Mouse (Mus musculus) spleen, adult 2 months (tissue): ENCODE results near the gene Cox6a1. TPM values are rescaled to one million over a fixed set of nuclear protein-coding genes. Genes with fewer than 3 reads are reported as not detected.
"Not testable (repeated sequence)": the region's sequence is repeated elsewhere in the genome, so short reads cannot be mapped to it uniquely, and the experiment has no call there.

Experiments
- DNase-seq, 2 experiments: peaks; one replicate each; pipeline versions ENCODE4 v3.0.0 to v3.0.0-alpha.2; 2012 to 2021; ENCODE audit warnings: low spot score in 2 of 2, low read depth in 1 of 2
- H3K27ac ChIP-seq: fragments of 200-500 bp; 2 replicates; pipeline ENCODE4 v1.5.1; 2012; ENCODE audit warnings: low read length, inconsistent platforms; ENCODE audit not compliant: insufficient read depth
- H3K27me3 ChIP-seq: fragments of 200-500 bp; 2 replicates; pipeline ENCODE4 v1.6.1; 2012; ENCODE audit warnings: mild to moderate bottlenecking, moderate library complexity, low read length, inconsistent platforms; ENCODE audit not compliant: control insufficient read depth, insufficient read depth
- H3K36me3 ChIP-seq: fragments of 200-500 bp; 2 replicates; pipeline ENCODE4 v1.6.1; 2012; ENCODE audit warnings: mild to moderate bottlenecking, low read length, inconsistent platforms; ENCODE audit not compliant: control insufficient read depth, insufficient read depth
- H3K4me1 ChIP-seq: fragments of 200-500 bp; 2 replicates; pipeline ENCODE4 v1.6.1; 2011; ENCODE audit warnings: inconsistent platforms; ENCODE audit not compliant: control insufficient read depth, insufficient read depth, insufficient read length
- H3K4me3 ChIP-seq: fragments of 200-500 bp; 2 replicates; pipeline ENCODE4 v1.5.1; 2011; ENCODE audit warnings: mild to moderate bottlenecking, inconsistent platforms; ENCODE audit not compliant: insufficient read depth, insufficient read length; ENCODE audit errors: extremely low read depth
- CTCF ChIP-seq: fragments of 200-500 bp; IDR thresholded peaks from 2 replicates; pipeline ENCODE4 v1.5.1; 2011; ENCODE audit warnings: mild to moderate bottlenecking, inconsistent platforms; ENCODE audit not compliant: insufficient read depth, insufficient read length, insufficient replicate concordance; ENCODE audit errors: extremely low read depth
- POLR2A ChIP-seq: fragments of 200-500 bp; IDR thresholded peaks from 2 replicates; pipeline ENCODE4 v1.6.1; 2011; ENCODE audit warnings: low read depth, low read length, inconsistent platforms
- WGBS: fragments of 180-500 bp; shearing (Covaris S2); methylation state at CpG from one replicate; pipeline ENCODE4 v1.1.7; 2018; 5-methylcytosine and 5-hydroxymethylcytosine counted together
- polyA plus RNA-seq: library from polyadenylated mRNA; depleted of rRNA; stranded (reverse); fragments of >200 nt; gene quantifications from 2 replicates; pipeline ENCODE4 v1.2.3, GENCODE M21; 2012

The Cox6a1 gene
- polyA plus RNA-seq, 1 experiment, result 777 TPM

- no peak for DNase-seq
- Histone ChIP-seq H3K27ac (no peak overlapping the region), H3K4me3 (no peak overlapping the region), H3K36me3 (no peaks in the 10 kb centered on the region), H3K4me1 (no peaks in the 10 kb centered on the region), H3K27me3 (0 out of 2 replicates have a peak, but pooled peaks cover 2% of the 10 kb centered on the region)
- no peak for TF ChIP-seq POLR2A
- TF ChIP-seq CTCF, result no peak
- WGBS, result 62% methylated on average over 9 of the region's 9 CpGs
Measured at GRCm38 (mm10) chr5:115391935-115392334, 43.2 kb upstream of the Cox6a1 start.

- H3K4me1 ChIP-seq, DNase-seq, H3K27me3 ChIP-seq, H3K36me3 ChIP-seq, H3K4me3 ChIP-seq, H3K27ac ChIP-seq: not testable (repeated sequence)
- 61% methylated on average over 2 of the region's 2 CpGs for WGBS
Measured at GRCm38 (mm10) chr5:115378882-115379281, 30.1 kb upstream of the Cox6a1 start.

GRCm38 (mm10) chr5:115375436-115375835 lies 26.7 kb upstream of the Cox6a1 start:
- Histone ChIP-seq H3K4me3 (no peak overlapping the region), H3K36me3 (no peaks in the 10 kb centered on the region), H3K27me3 (peaks cover 9% of the 10 kb centered on the region), H3K27ac (no peak overlapping the region), H3K4me1 (no peaks in the 10 kb centered on the region)
- no peak for DNase-seq
- WGBS, result 75% methylated on average over 2 of the region's 2 CpGs
- TF ChIP-seq POLR2A, result no peak
- TF ChIP-seq CTCF, result no peak

DNA sequence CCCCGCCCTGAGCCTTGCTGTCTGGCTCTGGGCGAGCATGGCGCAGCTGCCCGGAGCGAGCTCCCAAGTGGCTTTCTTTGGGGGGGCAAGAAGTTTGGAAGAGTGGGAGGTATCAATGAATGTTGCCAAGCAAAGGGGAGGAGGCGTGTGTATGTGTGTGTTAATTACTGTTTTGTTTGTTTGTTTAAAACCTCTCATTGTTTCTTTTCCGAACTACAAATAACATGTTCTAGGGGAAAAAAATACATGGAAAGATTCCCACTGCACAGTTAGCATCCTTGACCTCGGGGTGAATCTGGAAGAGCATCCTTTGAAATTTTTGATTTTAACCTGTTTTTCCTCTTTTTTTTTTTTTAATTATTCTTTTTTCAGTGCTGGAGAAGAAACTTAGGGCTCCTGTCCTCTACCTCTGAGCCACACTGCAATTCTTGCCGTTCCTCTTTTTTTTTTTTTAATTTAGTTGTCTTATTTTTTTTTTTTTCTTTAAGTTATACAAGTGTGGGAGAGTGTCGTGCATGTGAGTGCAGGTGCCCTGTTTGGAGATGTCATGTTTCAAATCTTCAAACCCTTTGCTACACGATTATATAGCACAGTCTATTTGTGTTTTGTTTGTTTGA lies 25.5 kb upstream of the Cox6a1 start:
- H3K4me1 ChIP-seq, result no peaks in the 10 kb centered on the region
- no peaks in the 10 kb centered on the region for H3K36me3 ChIP-seq
- no peak for DNase-seq
- peaks cover 11% of the 10 kb centered on the region for H3K27me3 ChIP-seq
- TF ChIP-seq POLR2A, result no peak
- no peak for TF ChIP-seq CTCF
- no peak overlapping the region for H3K4me3 ChIP-seq
- WGBS, result 34% methylated on average over 11 of the region's 11 CpGs
- no peak overlapping the region for H3K27ac ChIP-seq

DNA sequence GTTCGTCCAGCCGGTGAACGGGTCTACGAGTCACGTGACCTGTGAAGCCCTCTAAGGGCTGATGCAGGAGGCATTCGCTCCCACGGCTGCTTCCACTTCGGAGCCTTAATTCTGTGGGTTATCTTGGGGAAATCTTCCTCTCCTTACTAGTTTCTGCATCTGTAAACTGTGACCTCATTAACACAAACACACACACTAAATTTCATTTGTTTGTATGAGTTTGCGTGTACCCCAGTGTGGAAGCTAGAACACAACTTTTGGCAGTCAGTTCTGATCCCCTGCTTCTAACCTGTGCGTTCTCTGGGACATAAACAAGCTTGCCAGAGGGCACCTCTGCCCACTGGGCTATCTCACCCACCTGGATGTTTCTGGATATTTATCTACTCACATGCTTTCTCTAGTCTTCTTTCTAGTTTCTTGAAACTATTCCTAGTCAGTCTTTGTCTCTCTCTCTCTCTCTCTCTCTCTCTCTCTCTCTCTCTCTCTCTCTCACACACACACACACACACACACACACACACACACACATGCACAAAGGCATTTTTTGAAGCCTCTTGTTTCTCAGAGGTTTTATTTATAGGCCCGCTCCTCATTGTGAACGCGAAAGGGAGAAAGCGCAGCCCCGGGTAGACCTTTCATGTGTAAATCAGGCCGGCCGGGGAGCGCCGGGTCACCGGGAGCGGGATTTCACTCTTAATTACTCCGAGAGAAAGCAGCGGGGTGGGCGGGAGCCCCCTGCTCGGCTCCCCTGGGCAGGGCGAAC lies 24.8 kb upstream of the Cox6a1 start:
- WGBS, result 35% methylated on average over 26 of the region's 26 CpGs
- DNase-seq, result no peak
- TF ChIP-seq CTCF, result no peak
- TF ChIP-seq POLR2A, result no peak
- Histone ChIP-seq H3K4me3 (no peak overlapping the region), H3K27ac (no peak overlapping the region), H3K4me1 (no peaks in the 10 kb centered on the region), H3K27me3 (peaks cover 11% of the 10 kb centered on the region), H3K36me3 (no peaks in the 10 kb centered on the region)

- Histone ChIP-seq H3K4me3 (no peak overlapping the region), H3K27ac (no peak overlapping the region), H3K4me1 (no peaks in the 10 kb centered on the region), H3K36me3 (no peaks in the 10 kb centered on the region), H3K27me3 (peaks cover 11% of the 10 kb centered on the region)
- no peak for DNase-seq
- 68% methylated on average over 9 of the region's 9 CpGs for WGBS
- TF ChIP-seq CTCF (no peak), POLR2A (no peak)
Measured at GRCm38 (mm10) chr5:115371736-115372135, 23.0 kb upstream of the Cox6a1 start.

GRCm38 (mm10) chr5:115364782-115365181 lies 16.0 kb upstream of the Cox6a1 start:
- TF ChIP-seq CTCF (no peak), POLR2A (no peak)
- 80% methylated on average over 4 of the region's 4 CpGs for WGBS

More at GRCm38 (mm10) chr5:115364782-115365181, 16.0 kb upstream of the Cox6a1 start:
- no peaks in the 10 kb centered on the region for H3K4me1 ChIP-seq
- H3K36me3 ChIP-seq, result no peaks in the 10 kb centered on the region
- H3K4me3 ChIP-seq, result no peak overlapping the region
- DNase-seq, result no peak
- H3K27ac ChIP-seq, result no peak overlapping the region
- no peaks in the 10 kb centered on the region for H3K27me3 ChIP-seq
